Mouse (Mus musculus) urinary bladder, postnatal 36 days (tissue): ENCODE data around the gene Hist1h3e.
"Not testable (repeated sequence)": the region's sequence is repeated elsewhere in the genome, so short reads cannot be mapped to it uniquely, and the experiment has no call there.

Experiments
- DNase-seq, 2 experiments: peaks; one replicate each; pipeline ENCODE4 v3.0.0; 2022; ENCODE audit warnings: low spot score in 2 of 2, mixed read lengths in 1 of 2

Gene Hist1h3e

DNA sequence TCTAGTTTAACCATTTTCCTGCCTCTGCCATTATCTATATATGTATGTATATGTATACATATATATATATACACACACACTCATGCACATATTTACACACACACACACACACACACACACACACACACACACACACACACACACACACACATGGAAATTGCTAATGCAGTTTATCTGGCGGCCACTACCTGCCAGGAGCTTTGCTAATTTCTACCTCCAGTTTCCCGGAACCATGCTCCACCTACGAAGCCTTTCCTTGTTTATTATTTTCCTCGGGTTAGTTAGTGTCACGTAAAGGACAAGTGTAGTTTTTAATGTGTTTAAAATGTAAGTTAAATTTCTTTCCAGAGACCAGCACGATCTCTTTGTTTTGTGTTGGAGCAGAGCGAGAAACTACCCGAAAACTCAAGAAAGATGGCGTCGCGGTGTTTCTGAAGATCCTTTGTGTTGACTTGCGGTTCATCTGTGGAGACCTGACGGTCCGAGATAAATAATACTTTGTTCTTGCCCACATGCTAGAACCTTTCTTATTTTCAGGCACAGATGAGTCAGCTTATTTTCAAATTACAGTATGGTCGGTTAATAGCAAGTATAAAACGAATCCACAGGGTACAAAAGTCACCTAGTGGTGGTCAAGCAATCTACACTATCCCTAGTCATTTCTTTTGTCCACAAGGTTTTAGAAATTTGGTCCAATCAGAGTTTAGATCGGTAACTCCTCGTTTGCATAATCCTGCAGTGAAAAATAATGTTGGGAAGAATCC, 712 bp upstream of the Hist1h3e start:
- DNase-seq, result no peak

DNA sequence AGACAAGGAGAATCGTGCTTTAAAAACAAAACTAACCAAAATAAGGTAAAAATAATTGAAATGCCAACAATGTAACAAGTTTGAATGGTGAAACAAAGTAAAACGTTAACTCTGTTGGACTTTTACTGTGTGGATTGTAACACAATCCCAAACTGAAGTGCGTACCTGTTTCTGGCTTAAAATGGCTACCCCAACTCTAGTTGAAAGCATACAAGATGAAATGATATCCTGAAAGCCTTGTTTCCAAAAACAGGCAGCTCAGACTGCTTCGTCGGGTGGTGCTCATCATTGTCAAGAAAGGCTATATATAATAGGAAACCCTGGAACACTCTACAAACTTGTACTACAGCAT, 662 bp downstream of the Hist1h3e start:
- DNase-seq, result not testable (repeated sequence)

- DNase-seq, result not testable (repeated sequence)
These were observed 1.5 kb downstream of the Hist1h3e start for GRCm38 (mm10) chr13:23560699-23561098.

GRCm38 (mm10) chr13:23556906-23557305, 5.3 kb downstream of the Hist1h3e start:
- no peak for DNase-seq

DNA sequence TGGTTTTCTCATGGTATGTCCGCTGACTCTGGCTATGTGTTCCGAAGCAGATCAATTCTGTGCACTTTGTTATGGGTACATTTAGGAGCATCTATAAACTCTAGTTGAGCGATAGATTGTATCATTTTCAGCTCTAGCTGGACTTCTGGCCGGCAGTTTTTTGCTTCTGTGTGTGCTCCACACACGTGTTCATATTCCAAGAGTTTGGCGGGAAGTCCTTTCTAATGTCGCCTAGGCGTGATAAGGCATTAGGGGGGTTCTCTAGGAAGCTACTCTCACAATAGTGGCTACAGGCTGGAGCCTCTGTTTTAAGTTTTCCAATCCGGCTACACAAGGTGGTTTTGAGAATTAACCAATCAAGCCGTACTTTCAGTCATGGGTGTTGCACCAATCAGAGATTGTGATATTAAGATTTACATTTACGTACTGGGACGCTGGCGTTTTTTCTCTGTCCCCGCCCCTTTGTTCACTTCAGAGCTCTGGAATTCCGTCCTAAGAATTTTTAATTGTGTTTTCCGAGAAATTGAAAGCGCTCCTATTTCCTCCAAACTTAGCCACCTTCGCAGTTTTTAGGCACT, 6.2 kb downstream of the Hist1h3e start:
- DNase-seq, result peak; percentile 49 to 56

DNA sequence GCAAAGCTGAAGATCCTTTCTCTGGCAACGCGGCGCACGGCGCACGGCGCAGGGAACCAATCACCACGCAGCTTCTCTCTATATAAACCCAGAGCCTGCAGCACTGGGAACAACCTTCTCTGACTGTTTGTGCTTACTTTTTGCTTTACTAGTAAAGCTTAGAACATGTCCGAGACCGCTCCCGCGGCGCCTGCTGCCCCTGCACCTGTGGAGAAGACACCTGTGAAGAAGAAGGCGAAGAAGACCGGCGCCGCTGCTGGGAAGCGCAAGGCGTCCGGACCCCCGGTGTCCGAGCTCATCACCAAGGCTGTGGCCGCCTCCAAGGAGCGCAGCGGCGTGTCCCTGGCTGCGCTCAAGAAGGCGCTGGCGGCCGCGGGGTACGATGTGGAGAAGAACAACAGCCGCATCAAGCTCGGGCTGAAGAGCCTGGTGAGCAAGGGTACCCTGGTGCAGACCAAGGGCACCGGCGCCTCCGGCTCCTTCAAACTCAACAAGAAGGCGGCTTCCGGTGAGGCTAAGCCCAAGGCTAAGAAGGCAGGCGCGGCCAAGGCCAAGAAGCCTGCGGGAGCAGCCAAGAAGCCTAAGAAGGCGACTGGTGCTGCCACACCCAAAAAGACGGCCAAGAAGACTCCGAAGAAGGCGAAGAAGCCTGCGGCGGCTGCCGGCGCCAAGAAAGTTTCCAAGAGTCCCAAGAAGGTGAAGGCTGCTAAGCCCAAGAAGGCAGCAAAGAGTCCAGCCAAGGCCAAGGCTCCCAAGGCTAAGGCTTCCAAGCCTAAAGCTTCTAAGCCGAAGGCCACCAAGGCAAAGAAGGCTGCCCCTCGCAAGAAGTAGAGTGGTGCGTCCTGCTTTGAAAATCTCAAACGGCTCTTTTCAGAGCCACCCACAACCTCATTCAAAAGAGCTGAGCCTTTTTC, 7.0 kb downstream of the Hist1h3e start:
- peak; percentile 69 to 79 for DNase-seq

DNA sequence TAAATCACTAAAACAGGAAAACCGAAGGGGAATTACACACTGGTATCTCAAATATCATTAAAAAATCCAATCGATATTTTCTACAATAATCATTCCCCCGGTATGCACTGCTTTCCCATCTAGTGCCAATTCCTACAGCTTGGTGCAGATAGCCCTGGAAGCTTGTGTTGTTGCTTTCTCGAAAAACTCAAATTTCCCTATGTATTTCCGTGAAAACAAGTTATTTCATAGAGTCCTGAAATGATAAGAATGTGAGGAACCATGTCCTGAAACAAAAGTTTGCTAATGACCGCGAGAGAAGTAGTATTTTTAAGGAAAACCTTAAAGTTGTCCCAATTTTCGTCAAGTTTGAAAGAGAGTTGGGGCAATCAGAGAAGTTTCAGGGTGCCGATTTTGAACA, 7.8 kb downstream of the Hist1h3e start:
- DNase-seq, result no peak

DNA sequence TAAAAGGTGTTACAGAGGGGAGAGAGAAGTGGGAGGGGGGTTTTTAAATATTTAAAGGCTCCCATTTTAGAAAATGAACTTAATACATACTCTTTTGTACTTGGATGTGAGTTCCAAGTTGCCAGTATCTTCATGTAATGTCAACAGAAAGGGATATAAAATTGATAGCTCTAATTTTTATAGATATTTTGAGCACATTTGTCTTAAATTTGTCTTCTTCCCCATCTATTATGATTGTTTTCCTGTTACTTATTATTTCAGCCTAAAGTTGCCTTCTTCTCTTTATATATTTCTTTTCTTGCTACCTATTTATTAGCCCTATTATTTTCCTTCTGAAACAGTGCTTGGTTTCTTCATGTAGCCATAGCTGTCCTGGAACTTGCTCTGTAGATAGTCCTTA, 9.2 kb downstream of the Hist1h3e start, which contains the start of gene Hist1h1d:
Gene Hist1h1d, plus strand, starts transcription at position 301 of the 400 bp plus-strand sequence.
- no peak for DNase-seq

- DNase-seq, result no peak
These were observed 9.9 kb downstream of the Hist1h3e start for GRCm38 (mm10) chr13:23551931-23552914.

- DNase-seq, result peak; percentile 84
These were observed 10.9 kb downstream of the Hist1h3e start, which contains the start of gene Hist1h4f for GRCm38 (mm10) chr13:23551146-23551834. Hist1h4f (minus strand) TSS chr13:23551648.

DNA sequence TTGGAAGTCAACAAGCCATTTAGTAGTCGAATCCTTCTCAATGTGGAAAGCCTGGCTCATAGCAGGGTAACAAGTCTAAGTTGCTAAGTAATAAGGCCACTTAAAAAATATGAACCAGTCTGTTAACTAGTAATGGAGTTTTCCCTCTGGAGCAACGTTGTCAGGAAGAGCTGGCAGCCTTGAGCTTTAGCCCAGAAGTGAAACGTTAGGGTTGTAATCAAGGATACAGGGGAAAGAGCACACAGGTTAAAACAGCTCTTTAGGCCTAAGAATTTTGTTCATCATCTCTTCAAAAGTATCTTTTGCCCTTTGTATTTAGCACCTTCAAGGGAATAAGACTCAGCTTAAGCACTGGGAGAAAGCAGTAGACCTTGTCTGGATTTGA, 11.4 kb downstream of the Hist1h3e start:
- DNase-seq, result no peak

DNA sequence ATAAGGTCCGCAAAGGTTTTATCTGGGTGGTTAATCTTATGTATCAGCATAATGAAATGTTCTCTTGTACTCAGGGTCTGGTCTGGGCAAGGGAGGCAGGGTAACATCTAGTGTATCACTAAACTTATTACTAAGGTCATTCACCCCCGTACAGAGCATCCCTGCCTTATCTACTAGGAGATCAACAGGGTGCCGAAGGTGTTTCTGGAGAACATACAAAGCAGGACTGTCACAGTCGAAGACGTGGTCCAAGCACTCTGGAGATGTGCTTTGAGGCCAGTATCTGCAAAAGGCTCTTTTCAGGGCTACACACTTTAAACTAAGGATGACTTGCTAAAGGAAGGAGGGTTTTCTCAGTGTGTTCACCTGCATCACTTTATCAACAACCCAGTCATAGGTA, 15.5 kb downstream of the Hist1h3e start:
- DNase-seq, result no peak

GRCm38 (mm10) chr13:23544787-23545120, 17.4 kb downstream of the Hist1h3e start:
- not testable (repeated sequence) for DNase-seq

GRCm38 (mm10) chr13:23543965-23544786, 18.0 kb downstream of the Hist1h3e start, which contains the start of gene Hist1h3f:
Hist1h3f (plus strand) TSS chr13:23544052.
- DNase-seq, result peak; percentile 61 to 63

DNA sequence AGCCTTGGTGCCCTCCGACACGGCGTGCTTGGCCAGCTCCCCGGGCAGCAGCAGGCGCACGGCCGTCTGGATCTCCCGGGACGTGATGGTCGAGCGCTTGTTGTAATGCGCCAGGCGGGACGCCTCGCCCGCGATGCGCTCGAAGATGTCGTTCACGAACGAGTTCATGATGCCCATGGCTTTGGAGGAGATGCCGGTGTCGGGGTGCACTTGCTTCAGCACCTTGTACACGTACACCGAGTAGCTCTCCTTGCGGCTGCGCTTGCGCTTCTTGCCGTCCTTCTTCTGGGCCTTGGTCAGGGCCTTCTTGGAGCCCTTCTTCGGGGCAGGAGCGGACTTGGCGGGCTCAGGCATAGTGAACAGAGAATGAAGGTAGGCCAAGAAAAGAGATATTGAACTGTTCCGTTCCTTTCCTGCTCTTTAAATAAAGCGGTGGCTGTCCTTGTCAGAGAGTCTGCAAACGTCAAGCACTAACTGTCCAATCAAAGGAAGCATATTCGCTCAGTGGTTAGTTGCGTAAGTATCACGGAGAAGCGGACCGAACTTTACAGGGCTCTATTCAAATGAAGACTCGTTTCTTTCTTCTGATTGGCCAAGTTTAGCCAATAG, 19.1 kb downstream of the Hist1h3e start, which contains the start of gene Hist1h2bh:
Gene Hist1h2bh, minus strand, starts transcription at position 394 of the 609 bp plus-strand sequence.
- DNase-seq, result peak; percentile 45 to 57

GRCm38 (mm10) chr13:23542225-23542980, 19.8 kb downstream of the Hist1h3e start:
- DNase-seq, result not testable (repeated sequence)

DNA sequence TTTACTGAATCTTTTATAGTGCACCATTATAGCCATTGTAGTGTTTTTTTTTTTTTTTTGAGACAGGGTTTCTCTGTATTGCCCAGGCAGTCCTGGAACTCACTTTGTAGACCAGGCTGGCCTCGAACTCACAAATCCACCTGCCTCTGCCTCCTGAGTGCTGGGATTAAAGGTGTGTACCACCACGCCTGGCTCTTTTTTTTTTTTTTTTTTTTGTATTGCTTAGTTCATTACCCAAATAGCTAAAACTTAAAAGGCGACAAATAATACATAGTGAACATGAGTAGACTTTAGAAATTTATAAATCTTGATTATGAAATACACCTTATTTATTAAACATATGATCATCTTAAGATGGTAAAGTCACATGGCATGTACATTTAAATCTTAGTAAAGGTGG, 20.7 kb downstream of the Hist1h3e start:
- no peak for DNase-seq

DNA sequence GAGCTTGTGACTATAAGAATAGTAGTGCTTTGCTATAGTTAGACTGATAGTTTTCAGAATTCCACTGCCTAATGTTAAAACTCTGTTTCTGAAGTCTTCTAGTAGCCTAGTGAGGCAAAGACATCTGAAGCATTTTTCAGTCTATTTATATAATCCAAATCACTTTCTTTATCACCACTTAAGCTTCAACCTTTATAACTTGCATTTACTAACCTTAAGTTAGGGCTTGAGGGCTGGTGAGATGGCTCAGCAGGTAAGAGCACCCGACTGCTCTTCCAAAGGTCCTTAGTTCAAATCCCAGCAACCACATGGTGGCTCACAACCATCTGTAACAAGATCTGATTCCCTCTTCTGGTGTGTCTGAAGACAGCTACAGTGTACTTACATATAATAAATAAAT, 22.3 kb downstream of the Hist1h3e start:
- not testable (repeated sequence) for DNase-seq
